Mouse (Mus musculus): ENCODE measurements around the gene Calcoco2. TPM values are rescaled to one million over a fixed set of nuclear protein-coding genes. Genes with fewer than 3 reads are reported as not detected.

Gene Calcoco2
- polyA plus RNA-seq, 1 experiment from 2014 or later: 0.09 TPM

DNA sequence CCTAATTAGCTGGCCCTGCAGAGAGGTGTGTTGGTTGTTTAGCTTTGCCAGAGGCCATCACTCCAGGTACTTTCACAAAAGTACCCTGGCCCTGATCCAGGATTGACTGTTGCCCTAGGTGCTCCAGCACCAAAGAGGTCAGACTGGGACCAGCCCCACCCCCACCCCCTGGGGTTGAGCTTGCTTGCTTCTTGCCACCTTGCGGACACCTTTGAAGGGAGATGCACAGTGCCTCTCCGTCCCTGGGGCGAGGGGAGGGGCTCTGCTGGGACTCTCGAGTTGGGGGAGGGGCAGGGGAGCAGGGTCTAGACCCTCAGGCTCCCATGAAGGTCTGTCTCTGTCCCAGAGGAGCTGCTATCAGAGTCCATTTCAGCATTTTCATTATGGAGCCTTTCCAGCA lies 61.8 kb downstream of the Calcoco2 start:
- no peaks in the 10 kb centered on the region for H3K4me1 ChIP-seq (replicated peaks)
- no peaks in the 10 kb centered on the region for H3K27me3 ChIP-seq
- no peak overlapping the region for H3K27ac ChIP-seq (replicated peaks)
- no peak overlapping the region for H3K9ac ChIP-seq
- peaks cover 80% of the 10 kb centered on the region for H3K36me3 ChIP-seq
- H3K4me2 ChIP-seq: no peak overlapping the region
- H3K9me3 ChIP-seq: no peaks in the 10 kb centered on the region
- no peak overlapping the region for H3K4me3 ChIP-seq
- no peak for ATAC-seq (ENCODE audit: low FRiP score, low read depth)
- WGBS: 80% methylated on average over 4 of the region's 4 CpGs

Other genes with a start within 250 kb of the Calcoco2 start
- 0.09 TPM in 1 of 2 replicates, not detected in the other for gene B4galnt2, start 197.1 kb downstream of the Calcoco2 start, polyA plus RNA-seq (2015; fragmentation: Nextera tagmentation; extraction: Ambion mirVana)
- 11.8 and 14.2 TPM in 2 replicates for gene Igf2bp1, start 106.0 kb downstream of the Calcoco2 start, polyA plus RNA-seq (2015; fragmentation: Nextera tagmentation; extraction: Ambion mirVana)
- gene Gip, start 87.4 kb downstream of the Calcoco2 start, polyA plus RNA-seq (2015; fragmentation: Nextera tagmentation; extraction: Ambion mirVana): not detected in 2 replicates
- 128 and 129 TPM in 2 replicates for gene Snf8, start 77.1 kb downstream of the Calcoco2 start, polyA plus RNA-seq (2015; fragmentation: Nextera tagmentation; extraction: Ambion mirVana)
- gene Ube2z, start 46.6 kb downstream of the Calcoco2 start, polyA plus RNA-seq (2015; fragmentation: Nextera tagmentation; extraction: Ambion mirVana): 40.0 and 40.1 TPM in 2 replicates
- 772 and 777 TPM in 2 replicates for gene Atp5g1, start 36.3 kb downstream of the Calcoco2 start, polyA plus RNA-seq (2015; fragmentation: Nextera tagmentation; extraction: Ambion mirVana)
- gene Ttll6, start 21.8 kb upstream of the Calcoco2 start, polyA plus RNA-seq (2015; fragmentation: Nextera tagmentation; extraction: Ambion mirVana): 0.29 and 0.43 TPM in 2 replicates
- gene Hoxb13, start 82.4 kb upstream of the Calcoco2 start, polyA plus RNA-seq (2015; fragmentation: Nextera tagmentation; extraction: Ambion mirVana): not detected in 2 replicates
- gene Hoxb9, start 159.5 kb upstream of the Calcoco2 start, polyA plus RNA-seq (2015; fragmentation: Nextera tagmentation; extraction: Ambion mirVana): 2.1 and 15.7 TPM in 2 replicates
- gene Hoxb8, start 169.9 kb upstream of the Calcoco2 start, polyA plus RNA-seq (2015; fragmentation: Nextera tagmentation; extraction: Ambion mirVana): 18.2 and 26.1 TPM in 2 replicates
- gene Hoxb7, start 174.7 kb upstream of the Calcoco2 start, polyA plus RNA-seq (2015; fragmentation: Nextera tagmentation; extraction: Ambion mirVana): 26.5 and 33.6 TPM in 2 replicates
- 52.1 and 66.7 TPM in 2 replicates for gene Hoxb6, start 180.5 kb upstream of the Calcoco2 start, polyA plus RNA-seq (2015; fragmentation: Nextera tagmentation; extraction: Ambion mirVana)
- 115 and 140 TPM in 2 replicates for gene Hoxb5, start 191.4 kb upstream of the Calcoco2 start, polyA plus RNA-seq (2015; fragmentation: Nextera tagmentation; extraction: Ambion mirVana)
- 3.5 and 3.8 TPM in 2 replicates for gene Hoxb4, start 206.3 kb upstream of the Calcoco2 start, polyA plus RNA-seq (2015; fragmentation: Nextera tagmentation; extraction: Ambion mirVana)
- gene Hoxb3, start 211.4 kb upstream of the Calcoco2 start, polyA plus RNA-seq (2015; fragmentation: Nextera tagmentation; extraction: Ambion mirVana): 12.8 and 13.2 TPM in 2 replicates
- 26.8 and 32.9 TPM in 2 replicates for gene Hoxb2, start 238.6 kb upstream of the Calcoco2 start, polyA plus RNA-seq (2015; fragmentation: Nextera tagmentation; extraction: Ambion mirVana)